Mouse (Mus musculus): Measurements from ENCODE around the gene Olfr267. TPM values are rescaled to one million over a fixed set of nuclear protein-coding genes. Genes with fewer than 3 reads are reported as not detected.

The Olfr267 gene
- polyA plus RNA-seq (2012; rRNA removed; ENCODE audit: low replicate concordance): 0.03 TPM in 1 of 2 replicates, not detected in the other

DNA sequence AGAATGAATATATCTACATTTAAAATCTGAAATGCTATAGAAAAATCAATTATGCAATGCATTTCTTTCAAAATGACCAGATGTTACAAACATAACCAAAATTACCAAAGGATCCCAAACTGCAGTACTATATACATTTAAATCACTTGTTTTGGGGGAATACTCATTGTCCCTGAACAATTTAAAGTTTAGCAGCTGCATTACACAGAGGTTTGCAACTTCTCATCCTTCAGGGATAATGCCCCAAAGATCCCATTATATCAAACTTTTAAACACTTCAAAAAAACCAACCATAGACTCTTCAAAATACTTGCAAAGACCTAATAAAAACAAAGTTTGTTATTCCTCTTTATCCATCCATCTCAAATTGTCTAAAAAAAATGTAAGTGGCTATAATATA, at the start of gene Olfr267:
TSS of gene Olfr267 (minus strand) at position 101 of the 400 bp plus-strand sequence.

Other genes starting within 250 kb of the Olfr267 start
- 28.2 and 124 TPM in 2 replicates for gene Lpar1, start 233.8 kb downstream of the Olfr267 start, polyA plus RNA-seq (2012; rRNA removed; ENCODE audit: low replicate concordance)
- gene Ecpas, start 125.0 kb upstream of the Olfr267 start, polyA plus RNA-seq (2012; rRNA removed; ENCODE audit: low replicate concordance): 13.4 and 23.2 TPM in 2 replicates
- gene Zkscan16, start 155.9 kb upstream of the Olfr267 start, polyA plus RNA-seq (2012; rRNA removed; ENCODE audit: low replicate concordance): 0.21 TPM in 1 of 2 replicates, not detected in the other
- gene Ptgr1, start 199.4 kb upstream of the Olfr267 start, polyA plus RNA-seq (2012; rRNA removed; ENCODE audit: low replicate concordance): 4.9 and 5.4 TPM in 2 replicates
- 4.4 and 5.9 TPM in 2 replicates for gene Dnajc25, start 207.3 kb upstream of the Olfr267 start, polyA plus RNA-seq (2012; rRNA removed; ENCODE audit: low replicate concordance)
- not detected in 2 replicates for gene Gm20503, start 215.5 kb upstream of the Olfr267 start, polyA plus RNA-seq (2012; rRNA removed; ENCODE audit: low replicate concordance)
- gene Gng10, start 247.4 kb upstream of the Olfr267 start, polyA plus RNA-seq (2012; rRNA removed; ENCODE audit: low replicate concordance): 26.3 and 34.5 TPM in 2 replicates

Data from subcutaneous adipose tissue, adult 2 months (tissue).